In the genomic region with DNA sequence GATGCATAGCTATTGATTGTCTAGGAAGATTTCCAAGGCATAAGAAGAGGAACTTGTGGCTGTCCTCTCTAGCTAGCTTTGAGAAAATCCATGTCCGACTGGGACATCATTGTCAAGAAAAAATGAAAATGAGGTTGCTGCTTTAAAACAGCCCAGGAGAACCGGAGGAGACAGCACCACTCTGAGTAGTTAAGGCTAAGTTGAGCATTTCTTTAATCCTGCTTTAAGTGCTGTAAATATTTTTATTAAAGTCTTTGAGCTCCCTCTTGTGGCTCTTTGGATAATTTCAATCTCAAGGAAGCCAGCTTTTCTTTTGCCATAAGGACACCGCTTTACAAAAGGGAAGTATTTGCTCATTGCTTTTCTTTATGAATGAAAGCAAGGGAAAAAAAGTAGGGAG, we compare ENCODE assay signal across 10 mouse cellular contexts.
A peak's percentile ranks its signal among the peaks of the same experiment; 100 is the strongest.
DNase-seq lines count a peak whose midpoint lies in the region; ATAC-seq and TF ChIP-seq lines count a peak whose summit lies in the region.
"Had no signal": no experiment of that assay in that cellular context is flagged by ENCODE, and none has a peak within 500 bp of the region (broad histone marks: within the 10 kb centered on the region; RNA-seq: fewer than 3 reads in every experiment).

No protein-coding gene starts in this region.

- 20% methylated on average over 3 of the region's 3 CpGs for WGBS in intestine, postnatal 0 days
- 20% methylated on average over 3 of the region's 3 CpGs for WGBS in intestine, embryonic 15.5 days

- ATAC-seq in intestine, postnatal 0 days, result no peak
- no peak for ATAC-seq in intestine, embryonic 15.5 days
- peak; percentile 60 for ATAC-seq in CD4-positive, CD25-positive, alpha-beta regulatory T cell, adult 4 months
- ATAC-seq in hematopoietic stem cell, adult 5-6 weeks (replicated peaks in 1 of 2; ENCODE audit: insufficient read depth in 1 of 2, low FRiP score in 2 of 2, low TSS enrichment in 1 of 2, low read depth in 1 of 2, poor library complexity in 2 of 2, severe bottlenecking in 2 of 2), result peak; percentile 45 to 69; a peak in 3 of 4 replicates

- H3K4me2 ChIP-seq in intestine, postnatal 0 days (replicated peaks; ENCODE audit: low read depth), result no peak overlapping the region
- no peak overlapping the region for H3K4me2 ChIP-seq in intestine, embryonic 15.5 days (replicated peaks)
- H3K4me2 ChIP-seq: embryonic facial prominence, embryonic 13.5 days had no signal

- H3K4me1 ChIP-seq in intestine, postnatal 0 days (replicated peaks; ENCODE audit: control insufficient read depth, insufficient read depth, low read length), result no peaks in the 10 kb centered on the region
- no peaks in the 10 kb centered on the region for H3K4me1 ChIP-seq in intestine, embryonic 15.5 days (replicated peaks)
- H3K4me1 ChIP-seq: embryonic facial prominence, embryonic 13.5 days had no signal

- H3K27me3 ChIP-seq in intestine, postnatal 0 days (replicated peaks; ENCODE audit: control insufficient read depth, insufficient read depth, low read length), result no peaks in the 10 kb centered on the region
- H3K27me3 ChIP-seq in intestine, embryonic 15.5 days (replicated peaks), result no peaks in the 10 kb centered on the region
- H3K27me3 ChIP-seq: embryonic facial prominence, embryonic 13.5 days had no signal

- no peak overlapping the region for H3K9ac ChIP-seq in intestine, postnatal 0 days (ENCODE audit: low read depth, low read length)
- no peak overlapping the region for H3K9ac ChIP-seq in intestine, embryonic 15.5 days
- H3K9ac ChIP-seq: embryonic facial prominence, embryonic 13.5 days; liver, embryonic 14.5 days had no signal

- H3K27ac ChIP-seq in intestine, postnatal 0 days (ENCODE audit: low read depth, low read length), result no peak overlapping the region
- no peak overlapping the region for H3K27ac ChIP-seq in intestine, embryonic 15.5 days
- H3K27ac ChIP-seq: embryonic facial prominence, embryonic 13.5 days; liver, embryonic 14.5 days had no signal

- H3K36me3 ChIP-seq in intestine, postnatal 0 days (ENCODE audit: control insufficient read depth, insufficient read depth), result no peaks in the 10 kb centered on the region
- no peaks in the 10 kb centered on the region for H3K36me3 ChIP-seq in intestine, embryonic 15.5 days
- H3K36me3 ChIP-seq: embryonic facial prominence, embryonic 13.5 days had no signal

- H3K9me3 ChIP-seq in intestine, postnatal 0 days (ENCODE audit: control insufficient read depth), result no peaks in the 10 kb centered on the region
- H3K9me3 ChIP-seq in intestine, embryonic 15.5 days, result no peaks in the 10 kb centered on the region
- H3K9me3 ChIP-seq: embryonic facial prominence, embryonic 13.5 days had no signal

- TF ChIP-seq CTCF in intestine, postnatal 0 days (IDR thresholded peaks at IDR 0.05; ENCODE audit: low read depth), result peak; percentile 67

- no peak overlapping the region for H3K4me3 ChIP-seq in intestine, postnatal 0 days (ENCODE audit: low read depth, low read length)
- H3K4me3 ChIP-seq in intestine, embryonic 15.5 days (replicated peaks), result no peak overlapping the region
- H3K4me3 ChIP-seq: embryonic facial prominence, embryonic 13.5 days had no signal

- peak; percentile 73 for DNase-seq in adipocyte (ENCODE audit: low spot score)
- DNase-seq in retina, embryonic 14.5 days (ENCODE audit: low spot score), result peak; percentile 88
- DNase-seq in adrenal gland, adult 8-10 months, result no peak
- DNase-seq in thymus, postnatal 36 days, result no peak

Comparison
In these comparisons a context has a peak if more than half of its experiments do, and no peak if none do; other contexts are left out.
1. ATAC-seq: peak in CD4-positive, CD25-positive, alpha-beta regulatory T cell, adult 4 months (single experiment) and hematopoietic stem cell, adult 5-6 weeks (2 of 2); none in intestine, postnatal 0 days (single experiment) and intestine, embryonic 15.5 days (single experiment).
2. DNase-seq: peak in adipocyte (single experiment) and retina, embryonic 14.5 days (single experiment); none in adrenal gland, adult 8-10 months (single experiment) and thymus, postnatal 36 days (0 of 2).